Mouse (Mus musculus) liver, embryonic 12.5 days (tissue): ENCODE data around the gene Dclk2. TPM values are rescaled to one million over a fixed set of nuclear protein-coding genes. Genes with fewer than 3 reads are reported as not detected.

Experiments used
- ATAC-seq: fragments of 200-750 bp; cut with Nextera tagmentation; 2 replicates; pipeline ENCODE4 v1.8.0; 2017; ENCODE audit warnings: moderate number of reproducible peaks, mild to moderate bottlenecking, moderate library complexity
- H3K27ac ChIP-seq: fragments of 300-500 bp; sonication (generic); 2 replicates; pipeline ENCODE4 v1.5.1; 2016; ENCODE audit warnings: mild to moderate bottlenecking
- H3K27me3 ChIP-seq: fragments of 300-500 bp; sonication (generic); replicated peaks from 2 replicates; pipeline ENCODE4 v1.6.1; 2016; ENCODE audit warnings: mild to moderate bottlenecking, moderate library complexity
- H3K36me3 ChIP-seq: fragments of 300-500 bp; sonication (generic); 2 replicates; pipeline ENCODE4 v1.6.1; 2016; ENCODE audit warnings: mild to moderate bottlenecking, moderate library complexity
- H3K4me1 ChIP-seq: fragments of 300-500 bp; sonication (generic); 2 replicates; pipeline ENCODE4 v1.6.1; 2016
- H3K4me2 ChIP-seq: fragments of 300-500 bp; sonication (generic); 2 replicates; pipeline ENCODE4 v1.6.1; 2016; ENCODE audit warnings: mild to moderate bottlenecking, moderate library complexity
- H3K4me3 ChIP-seq: fragments of 300-500 bp; sonication (generic); 2 replicates; pipeline ENCODE4 v1.5.1; 2016; ENCODE audit warnings: mild to moderate bottlenecking, moderate library complexity
- H3K9ac ChIP-seq: fragments of 300-500 bp; sonication (generic); 2 replicates; pipeline ENCODE4 v1.6.1; 2016; ENCODE audit warnings: mild to moderate bottlenecking, moderate library complexity
- H3K9me3 ChIP-seq: fragments of 300-500 bp; sonication (generic); replicated peaks from 2 replicates; pipeline ENCODE4 v1.6.1; 2016; ENCODE audit warnings: mild to moderate bottlenecking, moderate library complexity
- WGBS: fragments of 180-500 bp; shearing (Covaris S2); methylation state at CpG from one replicate; pipeline ENCODE4 v1.1.7; 2016; ENCODE audit not compliant: insufficient replicate concordance; 5-methylcytosine and 5-hydroxymethylcytosine counted together
- polyA plus RNA-seq: library from polyadenylated mRNA; unstranded; fragments of >200 nt; fragmentation: Nextera tagmentation; extraction: Ambion mirVana; gene quantifications from 2 replicates; pipeline ENCODE4 v1.2.1, GENCODE M21; 2016

The Dclk2 gene
- 11.1 and 11.3 TPM in 2 replicates for polyA plus RNA-seq

- Histone ChIP-seq H3K4me1 (peaks cover 13% of the 10 kb centered on the region; the same call in 1 of the 2 replicates), H3K4me2 (peak within 1 kb of the TSS; percentile 82), H3K27ac (no peak within 1 kb of the TSS), H3K36me3 (no peaks in the 10 kb centered on the region), H3K4me3 (peak within 1 kb of the TSS; percentile 63), H3K27me3 (peaks cover 59% of the 10 kb centered on the region), H3K9me3 (no peaks in the 10 kb centered on the region), H3K9ac (peak within 1 kb of the TSS; percentile 52; the same call in 1 of the 2 replicates)
- under 1% methylated on average over 83 of the region's 91 CpGs for WGBS
- peak; percentile 67 for ATAC-seq
These were observed at the start of gene Dclk2 for GRCm38 (mm10) chr3:86920343-86921083. Dclk2 (minus strand) TSS chr3:86920852.

- Histone ChIP-seq H3K36me3 (no peaks in the 10 kb centered on the region), H3K4me1 (peaks cover 4% of the 10 kb centered on the region; the same call in 1 of the 2 replicates), H3K9ac (no peak overlapping the region), H3K4me2 (no peak overlapping the region), H3K9me3 (no peaks in the 10 kb centered on the region), H3K27me3 (no peaks in the 10 kb centered on the region), H3K4me3 (no peak overlapping the region), H3K27ac (no peak overlapping the region)
- ATAC-seq: no peak
- WGBS: 78% methylated on average over 17 of the region's 17 CpGs
These were observed 42.2 kb upstream of the Dclk2 start for GRCm38 (mm10) chr3:86962665-86963435.

GRCm38 (mm10) chr3:86961395-86961669, 40.7 kb upstream of the Dclk2 start:
- WGBS: 53% methylated on average over 2 of the region's 2 CpGs
- no peaks in the 10 kb centered on the region for H3K36me3 ChIP-seq
- no peaks in the 10 kb centered on the region for H3K9me3 ChIP-seq
- no peak for ATAC-seq
- H3K27me3 ChIP-seq: no peaks in the 10 kb centered on the region
- H3K4me1 ChIP-seq: peaks cover 4% of the 10 kb centered on the region; the same call in 1 of the 2 replicates
- no peak overlapping the region for H3K9ac ChIP-seq
- H3K4me2 ChIP-seq: peak overlapping the region; percentile 17
- no peak overlapping the region for H3K27ac ChIP-seq
- H3K4me3 ChIP-seq: no peak overlapping the region

GRCm38 (mm10) chr3:86960656-86961394, 40.2 kb upstream of the Dclk2 start:
- Histone ChIP-seq H3K9me3 (no peaks in the 10 kb centered on the region), H3K9ac (no peak overlapping the region), H3K27ac (no peak overlapping the region), H3K36me3 (no peaks in the 10 kb centered on the region), H3K27me3 (no peaks in the 10 kb centered on the region), H3K4me1 (peaks cover 4% of the 10 kb centered on the region; the same call in 1 of the 2 replicates), H3K4me3 (no peak overlapping the region), H3K4me2 (peak overlapping the region; percentile 17)
- WGBS: 48% methylated on average over 17 of the region's 17 CpGs
- no peak for ATAC-seq

GRCm38 (mm10) chr3:86959088-86959487, 38.4 kb upstream of the Dclk2 start:
- Histone ChIP-seq H3K4me1 (peaks cover 4% of the 10 kb centered on the region; the same call in 1 of the 2 replicates), H3K36me3 (no peaks in the 10 kb centered on the region), H3K4me3 (no peak overlapping the region), H3K9me3 (no peaks in the 10 kb centered on the region), H3K27me3 (no peaks in the 10 kb centered on the region), H3K9ac (no peak overlapping the region), H3K4me2 (no peak overlapping the region), H3K27ac (no peak overlapping the region)
- no peak for ATAC-seq
- 49% methylated on average over 7 of the region's 7 CpGs for WGBS

- 27% methylated on average over 4 of the region's 4 CpGs for WGBS
- no peak overlapping the region for H3K9ac ChIP-seq
- H3K36me3 ChIP-seq: no peaks in the 10 kb centered on the region
- H3K27me3 ChIP-seq: no peaks in the 10 kb centered on the region
- H3K4me1 ChIP-seq: peaks cover 4% of the 10 kb centered on the region; the same call in 1 of the 2 replicates
- no peak overlapping the region for H3K27ac ChIP-seq
- ATAC-seq: no peak
- H3K4me3 ChIP-seq: no peak overlapping the region
- no peak overlapping the region for H3K4me2 ChIP-seq
- H3K9me3 ChIP-seq: peaks cover 4% of the 10 kb centered on the region
These were observed 34.7 kb upstream of the Dclk2 start for GRCm38 (mm10) chr3:86955376-86955775.

GRCm38 (mm10) chr3:86954521-86954920, 33.9 kb upstream of the Dclk2 start:
- H3K4me3 ChIP-seq: no peak overlapping the region
- no peak overlapping the region for H3K27ac ChIP-seq
- H3K36me3 ChIP-seq: no peaks in the 10 kb centered on the region
- H3K27me3 ChIP-seq: no peaks in the 10 kb centered on the region
- no peak overlapping the region for H3K9ac ChIP-seq
- no peak overlapping the region for H3K4me2 ChIP-seq
- ATAC-seq: peak; percentile 47
- peaks cover 4% of the 10 kb centered on the region for H3K9me3 ChIP-seq
- no peaks in the 10 kb centered on the region for H3K4me1 ChIP-seq
- 52% methylated on average over 1 of the region's 1 CpGs for WGBS

GRCm38 (mm10) chr3:86953819-86954218, 33.2 kb upstream of the Dclk2 start:
- Histone ChIP-seq H3K4me2 (no peak overlapping the region), H3K36me3 (no peaks in the 10 kb centered on the region), H3K4me3 (no peak overlapping the region), H3K9ac (no peak overlapping the region), H3K4me1 (no peaks in the 10 kb centered on the region), H3K27me3 (no peaks in the 10 kb centered on the region), H3K9me3 (peaks cover 4% of the 10 kb centered on the region), H3K27ac (no peak overlapping the region)
- 71% methylated on average over 4 of the region's 4 CpGs for WGBS
- ATAC-seq: no peak

- no peak overlapping the region for H3K4me3 ChIP-seq
- H3K36me3 ChIP-seq: no peaks in the 10 kb centered on the region
- ATAC-seq: no peak
- no peak overlapping the region for H3K27ac ChIP-seq
- H3K9me3 ChIP-seq: peaks cover 4% of the 10 kb centered on the region
- no peaks in the 10 kb centered on the region for H3K27me3 ChIP-seq
- no peak overlapping the region for H3K4me2 ChIP-seq
- H3K9ac ChIP-seq: no peak overlapping the region
- H3K4me1 ChIP-seq: no peaks in the 10 kb centered on the region
- 13% methylated on average over 2 of the region's 2 CpGs for WGBS
These were observed 30.0 kb upstream of the Dclk2 start for GRCm38 (mm10) chr3:86950652-86951051.

- H3K9me3 ChIP-seq: no peaks in the 10 kb centered on the region
- no peak overlapping the region for H3K9ac ChIP-seq
- no peak for ATAC-seq
- no peak overlapping the region for H3K4me3 ChIP-seq
- 21% methylated on average over 2 of the region's 2 CpGs for WGBS
- no peak overlapping the region for H3K27ac ChIP-seq
- H3K36me3 ChIP-seq: no peaks in the 10 kb centered on the region
- no peaks in the 10 kb centered on the region for H3K27me3 ChIP-seq
- no peaks in the 10 kb centered on the region for H3K4me1 ChIP-seq
- H3K4me2 ChIP-seq: no peak overlapping the region
These were observed 15.7 kb upstream of the Dclk2 start for GRCm38 (mm10) chr3:86936254-86936836.

GRCm38 (mm10) chr3:86933446-86933845, 12.8 kb upstream of the Dclk2 start:
- 71% methylated on average over 7 of the region's 7 CpGs for WGBS
- no peak overlapping the region for H3K4me2 ChIP-seq
- no peak overlapping the region for H3K27ac ChIP-seq
- no peak for ATAC-seq
- no peak overlapping the region for H3K4me3 ChIP-seq
- no peaks in the 10 kb centered on the region for H3K36me3 ChIP-seq
- H3K9ac ChIP-seq: no peak overlapping the region
- H3K9me3 ChIP-seq: no peaks in the 10 kb centered on the region
- no peaks in the 10 kb centered on the region for H3K27me3 ChIP-seq
- no peaks in the 10 kb centered on the region for H3K4me1 ChIP-seq
